Mouse (Mus musculus): ENCODE data around the gene Vmn1r8.
"Not testable (repeated sequence)": the region's sequence is repeated elsewhere in the genome, so short reads cannot be mapped to it uniquely, and the experiment has no call there.

The Vmn1r8 gene

DNA sequence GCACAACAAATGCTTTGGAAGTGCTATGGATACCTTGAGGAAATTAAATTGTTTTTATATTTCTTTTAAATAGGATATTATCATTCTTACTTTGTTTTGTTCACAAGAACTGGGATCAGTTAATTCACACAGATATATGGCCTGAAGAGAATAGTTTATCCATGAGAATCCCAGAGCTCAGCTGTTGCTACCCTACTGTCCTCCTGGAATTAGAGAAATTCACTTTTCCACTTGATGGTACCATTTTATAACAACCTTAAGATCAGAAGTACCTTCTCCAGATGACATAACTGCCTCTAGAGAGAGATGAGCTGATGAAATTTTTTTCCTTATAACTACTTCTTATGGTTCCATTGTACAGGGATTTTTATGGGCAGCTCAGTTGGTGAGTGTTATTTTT lies at the start of gene Vmn1r8:
Gene Vmn1r8, plus strand, starts transcription at position 301 of the 400 bp plus-strand sequence.
- no peak for DNase-seq (ENCODE audit: low read depth in 1 of 2, low spot score in 2 of 2)

DNA sequence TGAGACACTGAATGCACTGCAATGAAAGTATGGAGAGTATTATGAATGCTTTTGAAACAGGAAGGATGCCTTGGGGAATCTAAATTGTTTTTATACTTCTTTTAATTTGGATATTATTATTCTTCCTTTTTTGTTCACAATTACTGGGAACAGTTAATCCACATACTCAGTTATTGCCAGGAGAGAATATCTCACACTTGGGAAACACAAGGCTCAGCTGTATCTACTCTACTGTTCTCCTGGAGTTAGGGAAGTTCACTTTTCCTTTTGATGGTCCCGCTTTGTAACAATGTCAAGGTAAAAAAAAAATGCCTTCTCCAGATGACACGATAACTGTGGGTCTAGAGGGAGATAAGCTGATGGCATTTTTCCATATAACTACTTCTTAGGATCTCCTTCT lies 35.1 kb upstream of the Vmn1r8 start, which contains the start of gene Vmn1r6:
Gene Vmn1r6, plus strand, starts transcription at position 301 of the 400 bp plus-strand sequence.
- no peak for DNase-seq (ENCODE audit: low read depth in 1 of 2, low spot score in 2 of 2)

DNA sequence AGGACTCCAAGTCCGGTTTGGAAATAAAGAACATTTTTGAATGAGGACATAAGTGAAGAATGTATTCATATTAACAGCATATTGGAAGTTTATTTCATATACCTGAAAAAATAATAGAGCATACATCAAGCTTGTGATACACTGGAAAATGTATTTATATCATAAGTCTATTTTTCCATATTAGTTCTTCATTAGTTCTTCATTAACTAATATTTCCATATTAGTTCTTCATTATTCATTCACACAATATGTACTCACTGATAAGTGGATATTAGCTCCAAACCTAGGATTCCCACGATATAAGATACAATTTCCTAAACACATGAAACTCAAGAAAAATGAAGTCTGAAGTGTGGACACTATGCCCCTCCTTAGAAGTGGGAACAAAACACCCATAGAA lies 6.9 kb upstream of the Vmn1r8 start, which contains the start of gene Vmn1r7:
Gene Vmn1r7, minus strand, starts transcription at position 101 of the 400 bp plus-strand sequence.
- DNase-seq (ENCODE audit: low read depth in 1 of 2, low spot score in 2 of 2): not testable (repeated sequence)

DNA sequence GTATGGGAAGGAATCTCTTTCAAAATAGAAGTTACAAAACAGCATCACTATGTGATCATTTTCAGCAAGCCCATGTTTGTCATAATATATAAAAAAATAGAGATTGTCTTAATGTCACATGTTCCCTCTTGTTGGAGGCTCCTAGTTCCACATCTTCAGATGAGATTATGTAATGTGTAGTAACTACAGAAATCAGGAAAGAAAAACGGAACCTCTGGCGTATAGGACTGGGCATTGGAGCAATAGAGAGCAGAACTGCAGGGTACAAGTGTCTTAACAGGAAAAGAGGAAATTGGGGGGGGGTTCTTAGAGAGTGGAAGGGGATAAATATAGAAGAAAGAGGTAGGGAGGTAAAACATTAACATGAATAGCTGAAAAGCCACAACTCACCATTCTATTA lies 2.6 kb downstream of the Vmn1r8 start:
- no peak for DNase-seq (ENCODE audit: low read depth in 1 of 2, low spot score in 2 of 2)

DNA sequence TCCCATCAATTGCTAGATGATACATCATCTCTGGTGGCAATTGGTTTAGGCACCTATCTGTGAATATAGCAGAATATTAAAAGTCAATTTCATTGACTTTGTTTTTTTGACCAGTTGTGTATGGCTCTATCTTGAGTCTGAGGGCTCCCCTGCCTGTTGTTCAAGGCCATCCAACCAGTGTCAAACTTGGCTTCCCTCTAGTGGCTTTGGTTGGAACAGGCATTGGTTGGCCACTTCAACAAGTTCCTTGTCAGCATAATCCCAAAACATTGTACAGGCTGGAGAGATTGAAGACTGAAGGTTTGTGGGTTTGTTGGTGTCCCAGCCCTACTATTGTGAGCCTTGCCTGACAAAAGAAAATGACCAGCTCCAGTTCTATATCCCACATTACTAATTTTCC lies 31.6 kb downstream of the Vmn1r8 start:
- no peak for DNase-seq (ENCODE audit: low read depth in 1 of 2, low spot score in 2 of 2)

DNA sequence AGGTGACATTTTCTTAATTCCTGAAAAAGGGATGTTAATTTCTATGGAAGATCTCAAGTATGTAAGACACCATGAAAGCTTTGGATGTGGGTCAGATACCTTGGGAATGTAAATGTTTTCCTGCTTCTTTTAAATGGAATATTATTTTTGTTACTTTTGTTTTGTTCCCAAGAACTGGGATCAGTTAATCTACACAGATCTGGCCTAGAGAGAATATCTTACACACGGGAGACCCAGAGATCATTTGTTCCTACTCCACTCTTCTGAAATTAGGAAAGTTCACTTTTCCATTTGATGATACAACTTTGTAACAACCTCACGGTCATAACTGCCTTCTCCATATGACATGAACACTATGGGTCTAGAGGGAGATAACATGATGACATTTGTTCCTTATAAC lies 34.4 kb downstream of the Vmn1r8 start, which contains the start of gene Vmn1r9:
Gene Vmn1r9, plus strand, starts transcription at position 301 of the 400 bp plus-strand sequence.
- no peak for DNase-seq (ENCODE audit: low read depth in 1 of 2, low spot score in 2 of 2)

Measured in monocyte, adult 2 months (primary cell).